Mouse (Mus musculus) embryonic fibroblast, embryonic 13.5 days (primary cell): ENCODE data around the gene Gm44502.

Experiments
- CTCF ChIP-seq: IDR thresholded peaks from 2 replicates; pipeline ENCODE4 v1.5.1; 2011; ENCODE audit warnings: mild to moderate bottlenecking, control low read depth, low read length, moderate library complexity, borderline replicate concordance; ENCODE audit not compliant: insufficient read depth
- POLR2A ChIP-seq: IDR thresholded peaks from 2 replicates; pipeline ENCODE4 v1.6.1; 2011; ENCODE audit warnings: low read depth, mild to moderate bottlenecking, control low read depth, low read length, moderate library complexity

DNA sequence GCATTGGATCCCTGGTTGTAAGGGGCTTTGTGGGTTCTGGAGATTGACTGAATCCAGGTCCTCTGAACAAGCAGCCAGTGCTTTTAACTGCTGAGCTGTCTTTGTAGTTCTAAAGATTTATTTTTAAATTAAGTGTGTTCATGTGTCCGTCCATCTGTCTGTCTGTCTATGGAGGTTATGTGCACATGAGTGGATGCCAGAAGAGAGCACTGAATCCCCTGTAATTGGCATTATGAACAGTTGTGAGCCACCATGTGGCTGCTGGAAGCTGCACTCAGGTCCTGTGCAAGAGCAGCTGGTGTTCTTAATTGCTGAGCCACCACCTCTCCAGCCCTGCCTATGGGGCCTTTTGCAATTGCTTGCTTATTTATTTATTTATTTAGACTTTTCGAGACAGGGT lies 31.4 kb downstream of the Gm44502 start:
- TF ChIP-seq POLR2A: no peak
- no peak for TF ChIP-seq CTCF
